Mouse (Mus musculus) CH12.LX (cell line): ENCODE data around the gene 4930539E08Rik. TPM values are rescaled to one million over a fixed set of nuclear protein-coding genes. Genes with fewer than 3 reads are reported as not detected.

ENCODE experiments used
- DNase-seq: peaks from one replicate; pipeline ENCODE4 v3.0.0-alpha.2; 2013; ENCODE audit errors: extremely low read depth
- H3K27ac ChIP-seq: 2 replicates; pipeline ENCODE4 v1.5.1; 2012; ENCODE audit warnings: low read depth, mild to moderate bottlenecking, control low read depth, moderate library complexity; ENCODE audit not compliant: insufficient read depth
- H3K27me3 ChIP-seq: replicated peaks from 2 replicates; pipeline ENCODE3; 2012; ENCODE audit warnings: inconsistent platforms
- H3K36me3 ChIP-seq, 2 experiments: replicated peaks in 1 of 2; 2 replicates each; pipeline versions ENCODE3 to v1.6.1; 2012; ENCODE audit warnings: inconsistent platforms in 1 of 2, low read length in 1 of 2, mild to moderate bottlenecking in 1 of 2, mixed read lengths in 1 of 2, moderate library complexity in 1 of 2; ENCODE audit not compliant: control insufficient read depth in 1 of 2, insufficient read depth in 1 of 2
- H3K4me1 ChIP-seq, 2 experiments: 2 replicates each; pipeline ENCODE4 v1.6.1; 2012; ENCODE audit warnings: inconsistent platforms in 1 of 2, moderate library complexity in 1 of 2; ENCODE audit not compliant: insufficient read depth in 2 of 2, control insufficient read depth in 1 of 2
- H3K4me2 ChIP-seq: 2 replicates; pipeline ENCODE4 v1.6.1; 2012; ENCODE audit warnings: low read depth, mild to moderate bottlenecking, control low read depth; ENCODE audit not compliant: poor library complexity, insufficient read depth, severe bottlenecking
- H3K4me3 ChIP-seq, 3 experiments: fragments of 150-350 bp in 1 of 3; sonication (generic) in 1 of 3; replicated peaks in 1 of 3; 2 replicates each; pipeline versions ENCODE3 to v1.5.1; 2011 to 2012; ENCODE audit warnings: low read depth in 2 of 3, low read length in 2 of 3, mild to moderate bottlenecking in 2 of 3, moderate library complexity in 2 of 3, control low read depth in 1 of 3, improper control_type of control experiment in 1 of 3, inconsistent platforms in 1 of 3, mixed read lengths in 1 of 3; ENCODE audit not compliant: poor library complexity in 1 of 3
- H3K79me2 ChIP-seq: replicated peaks from 2 replicates; pipeline ENCODE4 v1.6.1; 2012; ENCODE audit warnings: mild to moderate bottlenecking, moderate library complexity; ENCODE audit not compliant: control insufficient read depth, poor library complexity, insufficient read depth, severe bottlenecking; ENCODE audit errors: extremely low read depth
- H3K9ac ChIP-seq: 2 replicates; pipeline ENCODE4 v1.6.1; 2012; ENCODE audit warnings: low read depth, mild to moderate bottlenecking, control low read depth, moderate library complexity; ENCODE audit not compliant: insufficient read depth
- H3K9me3 ChIP-seq: replicated peaks from 2 replicates; pipeline ENCODE3; 2012; ENCODE audit warnings: low read length, inconsistent platforms, mixed read lengths
- BHLHE40 ChIP-seq: IDR thresholded peaks from 2 replicates; pipeline ENCODE4 v1.6.1; 2011; ENCODE audit warnings: mild to moderate bottlenecking, low read depth, low read length, improper control_type of control experiment
- CHD2 ChIP-seq: IDR thresholded peaks from 2 replicates; pipeline ENCODE4 v1.6.1; 2011; ENCODE audit warnings: low read length, improper control_type of control experiment
- ELF1 ChIP-seq: IDR thresholded peaks from 2 replicates; pipeline ENCODE4 v1.6.1; 2014; ENCODE audit warnings: low read depth, mild to moderate bottlenecking, inconsistent platforms, low read length, improper control_type of control experiment
- HCFC1 ChIP-seq: IDR thresholded peaks from 2 replicates; pipeline ENCODE4 v1.6.1; 2012; ENCODE audit warnings: low read depth, mild to moderate bottlenecking, inconsistent platforms, low read length, improper control_type of control experiment
- IRF4 ChIP-seq: IDR thresholded peaks from 2 replicates; pipeline ENCODE4 v1.6.1; 2014; ENCODE audit warnings: low read depth, mild to moderate bottlenecking, inconsistent platforms, low read length, improper control_type of control experiment
- MAFK ChIP-seq: IDR thresholded peaks from 2 replicates; pipeline ENCODE4 v1.6.1; 2011; ENCODE audit warnings: low read length, improper control_type of control experiment; ENCODE audit not compliant: insufficient replicate concordance
- MAZ ChIP-seq: IDR thresholded peaks from 2 replicates; pipeline ENCODE4 v1.6.1; 2012; ENCODE audit warnings: low read depth, mild to moderate bottlenecking, inconsistent platforms, low read length, improper control_type of control experiment, moderate library complexity
- MYC ChIP-seq: IDR thresholded peaks from 2 replicates; pipeline ENCODE4 v1.6.1; 2011; ENCODE audit warnings: low read depth, mild to moderate bottlenecking, improper control_type of control experiment, low read length
- NELFE ChIP-seq: IDR thresholded peaks from 2 replicates; pipeline ENCODE4 v1.6.1; 2011; ENCODE audit warnings: low read depth, low read length, improper control_type of control experiment
- POLR2A ChIP-seq: IDR thresholded peaks from 2 replicates; pipeline ENCODE4 v1.6.1; 2011; ENCODE audit warnings: low read depth, mild to moderate bottlenecking, improper control_type of control experiment, low read length
- POLR2AphosphoS2 ChIP-seq: IDR thresholded peaks from 2 replicates; pipeline ENCODE4 v1.6.1; 2011; ENCODE audit warnings: low read depth, low read length, improper control_type of control experiment
- RCOR1 ChIP-seq: conservative IDR thresholded peaks from 2 replicates; pipeline ENCODE4 v1.6.1; 2012; ENCODE audit warnings: low read depth, mild to moderate bottlenecking, inconsistent platforms, low read length, improper control_type of control experiment
- SIN3A ChIP-seq: IDR thresholded peaks from 2 replicates; pipeline ENCODE4 v1.6.1; 2012; ENCODE audit warnings: low read length, improper control_type of control experiment, inconsistent platforms
- TBP ChIP-seq: conservative IDR thresholded peaks from 2 replicates; pipeline ENCODE4 v1.6.1; 2011; ENCODE audit warnings: low read depth, low read length, improper control_type of control experiment
- TCF12 ChIP-seq: IDR thresholded peaks from 2 replicates; pipeline ENCODE4 v1.6.1; 2014; ENCODE audit warnings: low read depth, mild to moderate bottlenecking, inconsistent platforms, low read length, improper control_type of control experiment
- USF1 ChIP-seq: IDR thresholded peaks from 2 replicates; pipeline ENCODE4 v1.6.1; 2014; ENCODE audit warnings: low read depth, mild to moderate bottlenecking, inconsistent platforms, low read length, improper control_type of control experiment
- ZMIZ1 ChIP-seq: IDR thresholded peaks from 2 replicates; pipeline ENCODE4 v1.6.1; 2012; ENCODE audit warnings: low read depth, mild to moderate bottlenecking, inconsistent platforms, low read length, improper control_type of control experiment
- ZNF384 ChIP-seq: IDR thresholded peaks from 2 replicates; pipeline ENCODE4 v1.6.1; 2012; ENCODE audit warnings: low read depth, low read length, improper control_type of control experiment, inconsistent platforms
- dilution Hi-C: fragments of 300-500 bp; cut with MboI; formaldehyde crosslinking; loops from 2 replicates; pipeline ENCODE4 v1.14.3; 2020; ENCODE audit warnings: low sequenced_read_pairs; ENCODE audit not compliant: extremely low pct_unique_long_range_greater_than_20kb, extremely low pct_ligation_motif_present
- in situ Hi-C: fragments of 300-500 bp; cut with MboI; formaldehyde crosslinking; loops from 3 replicates; pipeline ENCODE4 v1.14.3; 2019; ENCODE audit warnings: low sequenced_read_pairs, low pct_ligation_motif_present, low pct_unique_long_range_greater_than_20kb, mixed read lengths
- polyA plus RNA-seq: library from polyadenylated mRNA; unstranded; fragments of >175 nt; gene quantifications from 2 replicates; pipeline ENCODE4 v1.2.1, GENCODE M21; 2012; ENCODE audit warnings: low read depth; ENCODE audit not compliant: insufficient read length
- total RNA-seq, 2 experiments: library from RNA; depleted of rRNA; stranded (reverse); fragments of 300-350 nt in 1 of 2; fragments of >200 nt in 1 of 2; gene quantifications; 2 replicates each; pipeline ENCODE4 v1.2.3; 2012 to 2014

4930539E08Rik gene
- total and polyA plus RNA-seq, 3 experiments = 0.62 to 1.4 (median 1.4) TPM

DNA sequence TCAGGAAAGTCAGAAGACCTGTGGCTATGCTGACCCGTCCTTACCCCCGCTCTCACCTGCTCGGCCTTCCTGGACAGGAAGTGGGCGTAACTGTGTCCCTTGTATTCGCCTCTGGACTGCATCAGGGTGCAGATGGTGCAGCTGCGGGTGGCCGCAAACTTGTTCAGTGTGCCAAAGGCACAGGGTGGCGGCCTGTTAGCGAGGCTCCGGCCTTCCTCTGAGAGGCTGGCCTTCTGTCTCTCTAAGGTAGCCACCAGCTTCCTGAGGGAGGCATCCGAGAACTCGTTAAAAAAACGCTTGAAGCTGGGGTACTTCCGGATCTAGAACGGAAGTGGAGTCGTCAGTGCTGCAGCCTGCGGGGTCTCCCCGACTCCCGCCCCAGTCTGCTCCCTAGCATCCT, 15.7 kb downstream of the 4930539E08Rik start:
- H3K79me2 ChIP-seq = peaks cover 4% of the 10 kb centered on the region; the same call in 1 of the 2 replicates
- peak; percentile 43 for DNase-seq
- H3K36me3 ChIP-seq = peaks cover 2 to 21% of the 10 kb centered on the region in 2 experiments
- H3K27me3 ChIP-seq = peaks cover 3% of the 10 kb centered on the region
- in situ Hi-C loops = loop anchor here (10.0 kb wide), 1 partner anchor 205 kb away; the partner anchor contains the start of genes Mapk14 and Slc26a8
- H3K9ac ChIP-seq = peak overlapping the region; percentile 75
- peak overlapping the region; percentile 64 to 84 (median 78) for H3K4me3 ChIP-seq
- peak overlapping the region; percentile 84; the same call in 1 of the 2 replicates for H3K4me2 ChIP-seq
- peaks cover 13 to 37% of the 10 kb centered on the region in 2 experiments for H3K4me1 ChIP-seq
- dilution Hi-C loops = no loop called here
- H3K27ac ChIP-seq = peak overlapping the region; percentile 67
- TF ChIP-seq CHD2 (0 out of 2 replicates have a peak, but pooled peaks have one; percentile 32), MAZ (0 out of 2 replicates have a peak, but pooled peaks have one; percentile 56), POLR2AphosphoS2 (no peak), POLR2A (peak; percentile 79), BHLHE40 (peak; percentile 48; the same call in 1 of the 2 replicates), NELFE (peak; percentile 55; the same call in 1 of the 2 replicates), ZMIZ1 (peak; percentile 51), RCOR1 (no peak), ELF1 (peak; percentile 89), ZNF384 (peak; percentile 93), HCFC1 (peak; percentile 65), USF1 (no peak), IRF4 (0 out of 2 replicates have a peak, but pooled peaks have one; percentile 9), MAFK (no peak), MYC (0 out of 2 replicates have a peak, but pooled peaks have one; percentile 28), TBP (peak; percentile 58; the same call in 1 of the 2 replicates), SIN3A (peak; percentile 66; the same call in 1 of the 2 replicates), TCF12 (peak; percentile 64; the same call in 1 of the 2 replicates)
- H3K9me3 ChIP-seq = peaks cover 14% of the 10 kb centered on the region

DNA sequence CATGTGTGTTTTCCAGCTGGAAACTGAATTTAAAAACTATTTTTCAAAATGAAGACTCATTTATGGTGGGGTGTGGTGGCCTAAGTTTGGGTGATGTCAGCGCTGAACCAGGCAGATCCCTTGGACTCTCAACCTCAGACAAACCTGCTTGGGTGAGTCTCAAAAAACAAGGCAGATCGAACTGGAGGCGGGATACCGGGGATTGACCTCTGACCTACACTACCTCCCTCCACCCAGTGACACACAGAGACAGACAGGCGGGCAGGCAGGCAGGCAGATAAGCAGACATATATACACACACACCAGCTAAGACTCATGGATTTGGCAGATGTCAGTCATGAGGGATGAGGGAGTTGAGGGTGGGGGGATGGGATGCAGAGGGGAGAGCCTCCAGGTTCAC, 16.9 kb downstream of the 4930539E08Rik start:
- H3K4me1 ChIP-seq = peaks cover 13 to 39% of the 10 kb centered on the region in 2 experiments
- peaks cover 2 to 29% of the 10 kb centered on the region in 2 experiments for H3K36me3 ChIP-seq
- TF ChIP-seq BHLHE40 = 0 out of 2 replicates have a peak, but pooled peaks have one; percentile 3
- no peak for TF ChIP-seq MAFK
- TF ChIP-seq SIN3A = peak; percentile 27; the same call in 1 of the 2 replicates
- H3K9me3 ChIP-seq = peaks cover 20% of the 10 kb centered on the region
- in situ Hi-C loops = loop anchor here (10.0 kb wide), 1 partner anchor 203 kb away; the partner anchor contains the start of genes Mapk14 and Slc26a8
- dilution Hi-C loops = no loop called here
- H3K4me2 ChIP-seq = peak overlapping the region; percentile 84
- DNase-seq = no peak
- peaks cover 3% of the 10 kb centered on the region for H3K27me3 ChIP-seq
- H3K9ac ChIP-seq = peak overlapping the region; percentile 75
- peaks cover 4% of the 10 kb centered on the region; the same call in 1 of the 2 replicates for H3K79me2 ChIP-seq
- H3K27ac ChIP-seq = no peak overlapping the region; the same call in 1 of the 2 replicates
- peak overlapping the region; percentile 64 to 84 (median 78) for H3K4me3 ChIP-seq
